Mouse (Mus musculus): ENCODE measurements around the gene Ppm1h. TPM values are rescaled to one million over a fixed set of nuclear protein-coding genes. Genes with fewer than 3 reads are reported as not detected.
A peak's percentile ranks its signal among the peaks of the same experiment; 100 is the strongest.

The Ppm1h gene
- total RNA-seq, 2 experiments from 2014 or later, result 1.9 to 3.3 TPM

- intact Hi-C loops (cut with DNase I; ENCODE audit: low total_unique reads), result no loop called here
- no peak for DNase-seq
Observed at GRCm38 (mm10) chr10:122976038-122976437, 297.5 kb downstream of the Ppm1h start.

GRCm38 (mm10) chr10:122979356-122979755 is 300.8 kb downstream of the Ppm1h start:
- no peak for DNase-seq
- intact Hi-C loops (cut with DNase I; ENCODE audit: low total_unique reads), result no loop called here

- no peak for DNase-seq
- intact Hi-C loops (cut with DNase I; ENCODE audit: low total_unique reads), result no loop called here
Observed at GRCm38 (mm10) chr10:122980123-122980522, 301.6 kb downstream of the Ppm1h start.

- no peak for DNase-seq
- intact Hi-C loops (cut with DNase I; ENCODE audit: low total_unique reads), result no loop called here
Observed at GRCm38 (mm10) chr10:122982909-122983578, 304.5 kb downstream of the Ppm1h start.

GRCm38 (mm10) chr10:122983579-122984530 is 305.3 kb downstream of the Ppm1h start:
- intact Hi-C loops (cut with DNase I; ENCODE audit: low total_unique reads), result no loop called here
- DNase-seq, result no peak

- intact Hi-C loops (cut with DNase I; ENCODE audit: low total_unique reads), result loop anchor here (5.0 kb wide), 1 partner anchor 177 kb away; no protein-coding TSS in a partner anchor
- DNase-seq, result no peak
Observed at GRCm38 (mm10) chr10:122984531-122985251, 306.1 kb downstream of the Ppm1h start.

GRCm38 (mm10) chr10:122985252-122985514 is 306.6 kb downstream of the Ppm1h start:
- DNase-seq, result no peak
- intact Hi-C loops (cut with DNase I; ENCODE audit: low total_unique reads), result loop anchor here (5.0 kb wide), 1 partner anchor 178 kb away; no protein-coding TSS in a partner anchor

- intact Hi-C loops (cut with DNase I; ENCODE audit: low total_unique reads), result loop anchor here (5.0 kb wide), 1 partner anchor 178 kb away; no protein-coding TSS in a partner anchor
- DNase-seq, result peak; percentile 89
Observed at GRCm38 (mm10) chr10:122985515-122986319, 307.2 kb downstream of the Ppm1h start.

GRCm38 (mm10) chr10:122986320-122987225 is 308.0 kb downstream of the Ppm1h start:
- intact Hi-C loops (cut with DNase I; ENCODE audit: low total_unique reads), result loop anchor here (5.0 kb wide), 1 partner anchor 179 kb away; no protein-coding TSS in a partner anchor
- DNase-seq, result peak; percentile 83

GRCm38 (mm10) chr10:122987671-122988128 is 309.1 kb downstream of the Ppm1h start:
- intact Hi-C loops (cut with DNase I; ENCODE audit: low total_unique reads), result loop anchor here (5.0 kb wide), 1 partner anchor 180 kb away; no protein-coding TSS in a partner anchor
- peak; percentile 33 for DNase-seq

GRCm38 (mm10) chr10:122988372-122988771 is 309.8 kb downstream of the Ppm1h start:
- intact Hi-C loops (cut with DNase I; ENCODE audit: low total_unique reads), result loop anchor here (5.0 kb wide), 1 partner anchor 181 kb away; no protein-coding TSS in a partner anchor

GRCm38 (mm10) chr10:122989916-122990315 is 311.4 kb downstream of the Ppm1h start:
- no peak for DNase-seq
- intact Hi-C loops (cut with DNase I; ENCODE audit: low total_unique reads), result loop anchor here (5.0 to 10.0 kb wide), 2 partner anchors 183 to 435 kb away; no protein-coding TSS in a partner anchor

More at GRCm38 (mm10) chr10:122988372-122988771, 309.8 kb downstream of the Ppm1h start:
- DNase-seq, result no peak

- intact Hi-C loops (cut with DNase I; ENCODE audit: low total_unique reads), result loop anchor here (10.0 kb wide), 1 partner anchor 436 kb away; no protein-coding TSS in a partner anchor
- DNase-seq, result no peak
Observed at GRCm38 (mm10) chr10:122990606-122991005, 312.0 kb downstream of the Ppm1h start.

GRCm38 (mm10) chr10:122991053-122991452 is 312.5 kb downstream of the Ppm1h start:
- intact Hi-C loops (cut with DNase I; ENCODE audit: low total_unique reads), result loop anchor here (10.0 kb wide), 1 partner anchor 436 kb away; no protein-coding TSS in a partner anchor
- DNase-seq, result no peak

GRCm38 (mm10) chr10:122991648-122992047 is 313.1 kb downstream of the Ppm1h start:
- no peak for DNase-seq
- intact Hi-C loops (cut with DNase I; ENCODE audit: low total_unique reads), result loop anchor here (10.0 kb wide), 1 partner anchor 437 kb away; no protein-coding TSS in a partner anchor

GRCm38 (mm10) chr10:122994402-122995107 is 316.0 kb downstream of the Ppm1h start:
- no peak for DNase-seq

More at GRCm38 (mm10) chr10:122994402-122995107, 316.0 kb downstream of the Ppm1h start:
- intact Hi-C loops (cut with DNase I; ENCODE audit: low total_unique reads), result loop anchor here (10.0 kb wide), 1 partner anchor 440 kb away; no protein-coding TSS in a partner anchor

Measured in gastrocnemius, postnatal 14 days (tissue).